Mouse (Mus musculus): ENCODE measurements around the gene Mapkapk2. TPM values are rescaled to one million over a fixed set of nuclear protein-coding genes. Genes with fewer than 3 reads are reported as not detected.

The Mapkapk2 gene
- polyA plus RNA-seq, 1 experiment from 2014 or later = 69.5 TPM

- H3K27ac ChIP-seq (replicated peaks) = no peak overlapping the region
- H3K36me3 ChIP-seq = no peaks in the 10 kb centered on the region
- H3K27me3 ChIP-seq = no peaks in the 10 kb centered on the region
- no peaks in the 10 kb centered on the region for H3K9me3 ChIP-seq
- WGBS = 76% methylated on average over 1 of the region's 1 CpGs
- H3K9ac ChIP-seq (replicated peaks) = no peak overlapping the region
- no peaks in the 10 kb centered on the region for H3K4me1 ChIP-seq
- no peak overlapping the region for H3K4me2 ChIP-seq (replicated peaks)
- H3K4me3 ChIP-seq = no peak overlapping the region
- ATAC-seq (ENCODE audit: low FRiP score, low read depth) = no peak
These were observed 91.6 kb downstream of the Mapkapk2 start for GRCm38 (mm10) chr1:131006069-131006468.

Other genes starting within 250 kb of the Mapkapk2 start
- gene Fcmr, start 232.2 kb downstream of the Mapkapk2 start, polyA plus RNA-seq (2016; fragmentation: Nextera tagmentation; extraction: Ambion mirVana) = 0.48 TPM in 1 of 2 replicates, not detected in the other
- not detected in 2 replicates for gene Il24, start 210.4 kb downstream of the Mapkapk2 start, polyA plus RNA-seq (2016; fragmentation: Nextera tagmentation; extraction: Ambion mirVana)
- gene Il20, start 186.4 kb downstream of the Mapkapk2 start, polyA plus RNA-seq (2016; fragmentation: Nextera tagmentation; extraction: Ambion mirVana) = not detected in 2 replicates
- gene Il19, start 157.7 kb downstream of the Mapkapk2 start, polyA plus RNA-seq (2016; fragmentation: Nextera tagmentation; extraction: Ambion mirVana) = not detected in 2 replicates
- not detected in 2 replicates for gene Il10, start 78.0 kb downstream of the Mapkapk2 start, polyA plus RNA-seq (2016; fragmentation: Nextera tagmentation; extraction: Ambion mirVana)
- 18.7 and 21.5 TPM in 2 replicates for gene Dyrk3, start 40.5 kb upstream of the Mapkapk2 start, polyA plus RNA-seq (2016; fragmentation: Nextera tagmentation; extraction: Ambion mirVana)
- gene Eif2d, start 55.4 kb upstream of the Mapkapk2 start, polyA plus RNA-seq (2016; fragmentation: Nextera tagmentation; extraction: Ambion mirVana) = 50.9 and 54.4 TPM in 2 replicates
- gene Rassf5, start 147.4 kb upstream of the Mapkapk2 start, polyA plus RNA-seq (2016; fragmentation: Nextera tagmentation; extraction: Ambion mirVana) = 1.3 and 1.4 TPM in 2 replicates
- 0.69 and 1.3 TPM in 2 replicates for gene Ikbke, start 181.8 kb upstream of the Mapkapk2 start, polyA plus RNA-seq (2016; fragmentation: Nextera tagmentation; extraction: Ambion mirVana)

All from midbrain, embryonic 12.5 days (tissue).